Mouse (Mus musculus) spleen, adult 12 weeks (tissue): ENCODE measurements around the gene Arpc3.

Experiments used
- DNase-seq: peaks from one replicate; pipeline ENCODE4 v3.0.0; 2022; ENCODE audit warnings: low spot score

Arpc3 gene

DNA sequence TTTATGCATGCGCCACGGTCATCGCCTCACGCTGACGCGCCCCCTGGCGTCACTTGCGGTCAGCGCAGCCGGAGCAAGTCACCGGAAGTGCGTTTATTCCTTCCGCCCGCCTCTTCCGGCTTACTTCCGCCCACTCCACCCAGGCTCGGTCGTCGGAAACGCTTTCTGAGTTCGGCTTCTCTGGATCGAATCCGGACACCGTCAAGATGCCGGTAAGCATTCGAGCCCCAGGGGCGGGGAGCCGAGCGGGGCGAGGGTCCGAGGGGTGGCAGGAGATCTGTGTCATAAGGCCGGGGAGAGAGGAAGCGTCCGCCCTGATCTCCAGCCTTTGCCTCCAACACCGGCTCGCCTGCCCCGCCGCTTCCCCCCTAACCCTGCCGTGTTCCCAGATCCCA lies at the start of gene Arpc3:
Gene Arpc3, plus strand, starts transcription at position 93 of the 395 bp plus-strand sequence.
- peak; percentile 91 for DNase-seq

DNA sequence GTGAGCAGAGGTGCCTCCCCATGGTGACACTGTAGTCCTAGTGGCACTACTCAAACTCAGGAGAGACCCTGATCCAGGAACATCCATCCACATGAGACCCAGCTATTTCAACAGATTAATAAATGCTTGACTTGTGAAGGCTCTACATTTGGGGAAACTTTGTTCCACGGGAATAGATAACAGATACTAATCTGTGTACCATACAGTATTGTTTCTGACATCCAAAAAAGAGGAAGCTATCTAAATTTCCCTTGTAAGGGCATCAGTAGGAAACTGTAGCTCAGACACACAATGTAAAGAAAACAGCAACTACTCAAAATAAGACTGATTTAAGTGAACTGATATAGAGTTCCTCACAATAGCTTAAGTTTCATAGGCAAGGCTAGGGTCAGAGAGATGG lies 48.8 kb upstream of the Arpc3 start:
- no peak for DNase-seq

DNA sequence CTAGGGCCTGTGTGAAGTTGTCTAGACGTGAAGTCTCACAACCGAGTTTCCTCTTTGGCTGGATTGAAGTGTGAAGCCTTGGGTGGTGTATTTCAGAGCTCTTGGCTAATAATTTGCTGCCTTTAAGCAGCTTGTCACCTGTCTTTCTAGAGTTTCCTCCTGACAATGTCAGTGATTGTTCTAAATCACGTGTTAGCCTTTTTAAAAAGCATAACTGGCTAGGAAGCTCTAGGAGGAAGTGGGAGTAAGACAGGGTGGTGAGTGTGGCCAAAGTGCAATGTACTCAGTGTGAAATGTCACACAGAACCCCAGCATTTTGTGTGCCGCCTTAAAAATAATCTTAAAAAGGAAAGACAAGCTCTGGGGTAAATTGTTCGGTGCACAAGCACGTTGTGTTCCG lies 47.9 kb upstream of the Arpc3 start:
- no peak for DNase-seq

DNA sequence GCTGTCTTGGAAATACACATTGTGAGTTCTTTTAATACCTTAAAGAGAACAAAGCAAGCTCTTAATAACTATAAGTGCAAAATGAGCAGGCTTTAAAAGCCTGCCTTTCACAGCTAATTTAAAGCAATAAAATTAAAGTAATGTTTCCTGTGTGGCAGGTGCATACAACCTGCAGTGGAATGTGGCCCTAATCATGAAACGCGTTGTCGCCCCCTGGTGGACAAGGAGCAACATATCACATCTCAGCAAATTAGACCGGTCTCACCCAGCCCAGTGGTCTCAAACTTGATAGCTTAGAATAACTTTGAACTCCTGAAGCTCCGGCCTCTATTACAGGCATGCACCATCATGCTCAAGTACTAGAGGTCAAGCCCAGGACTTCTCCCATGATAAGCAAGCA lies 47.4 kb upstream of the Arpc3 start:
- DNase-seq: peak; percentile 69

DNA sequence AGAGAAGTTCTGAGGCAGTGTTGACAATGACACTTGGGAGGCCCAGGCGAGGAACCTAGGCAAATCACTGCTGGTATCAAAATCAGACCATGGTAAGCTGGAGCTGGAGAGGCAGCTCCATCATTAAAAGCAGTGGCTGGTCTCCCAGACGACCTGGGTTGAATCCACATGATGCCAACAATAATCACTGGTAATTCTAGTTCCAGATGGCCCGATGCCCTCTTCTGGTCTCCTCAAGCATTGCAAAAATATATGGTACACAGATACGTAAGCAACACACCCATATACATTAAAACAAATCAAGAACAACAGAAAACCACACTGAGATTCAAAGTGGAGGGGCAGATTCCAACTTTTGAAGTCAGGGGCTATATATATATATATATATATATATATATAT lies 45.9 kb upstream of the Arpc3 start:
- DNase-seq: no peak

DNA sequence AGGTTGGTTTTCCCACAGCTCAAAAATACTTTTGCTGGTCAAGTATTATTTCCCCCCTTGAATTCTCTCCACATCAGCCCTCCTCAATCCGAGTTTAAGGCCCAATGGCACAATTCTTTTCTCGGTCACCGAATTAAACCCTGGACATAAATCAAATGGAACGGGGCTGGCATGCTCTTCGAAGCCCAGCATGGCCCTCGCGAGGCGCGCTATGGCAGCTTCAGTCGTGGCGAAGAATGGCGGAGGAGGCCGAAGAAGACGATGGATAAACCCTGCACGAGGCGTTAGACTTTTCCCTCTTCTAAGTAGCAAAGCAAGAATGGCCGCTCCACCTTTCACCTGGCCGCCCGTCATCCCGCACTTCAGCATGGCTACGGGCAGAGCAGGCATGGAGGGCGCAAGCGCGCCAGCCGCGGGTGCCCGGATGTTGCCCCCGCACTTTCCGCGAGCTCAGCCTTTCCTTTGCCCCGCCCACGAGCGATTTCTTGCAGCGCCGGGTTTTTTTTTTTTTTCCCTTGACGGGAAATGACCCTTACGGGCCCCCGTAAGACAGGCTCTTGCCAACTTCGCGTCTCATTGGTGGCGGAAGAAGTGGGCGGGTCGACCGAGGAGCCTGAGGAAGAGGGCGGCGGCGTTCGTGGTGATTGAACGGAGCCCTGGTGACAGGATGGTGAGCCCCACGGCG lies 37.7 kb upstream of the Arpc3 start, which contains the start of the genes Rad9b and Vps29:
Gene Rad9b, minus strand, starts transcription at position 427 of the 685 bp plus-strand sequence.
Gene Vps29, plus strand, starts transcription at position 563 of the 685 bp plus-strand sequence.
- peak; percentile 99 for DNase-seq

DNA sequence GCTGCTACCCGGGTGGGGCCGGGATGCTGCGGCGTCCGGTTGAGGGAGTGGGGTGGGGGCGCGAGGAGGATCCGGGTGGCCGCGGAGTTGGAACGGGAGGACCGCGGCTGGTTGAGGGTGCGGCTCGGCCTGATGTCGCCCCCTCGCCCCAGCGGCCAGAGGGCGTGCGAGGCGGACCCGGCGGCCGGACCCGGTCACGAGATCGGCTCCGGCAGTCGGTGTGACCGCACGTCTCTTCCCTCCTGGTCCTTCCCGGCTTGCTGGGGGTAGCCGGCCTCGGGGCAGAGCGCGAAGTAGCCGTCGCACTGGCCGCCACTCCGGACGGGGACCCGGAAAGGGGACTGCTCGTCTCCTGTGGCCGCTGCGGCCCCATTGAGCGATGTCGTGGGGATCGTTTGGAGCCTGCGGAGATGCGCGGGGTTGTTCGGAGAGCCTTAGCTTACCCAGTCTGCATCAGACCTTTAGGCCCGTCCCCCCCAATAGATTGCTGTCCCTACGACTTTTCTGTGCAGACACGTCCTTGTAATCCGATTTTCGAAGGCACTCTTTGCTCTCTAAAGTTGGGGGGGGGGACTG lies 37.1 kb upstream of the Arpc3 start:
- DNase-seq: no peak

DNA sequence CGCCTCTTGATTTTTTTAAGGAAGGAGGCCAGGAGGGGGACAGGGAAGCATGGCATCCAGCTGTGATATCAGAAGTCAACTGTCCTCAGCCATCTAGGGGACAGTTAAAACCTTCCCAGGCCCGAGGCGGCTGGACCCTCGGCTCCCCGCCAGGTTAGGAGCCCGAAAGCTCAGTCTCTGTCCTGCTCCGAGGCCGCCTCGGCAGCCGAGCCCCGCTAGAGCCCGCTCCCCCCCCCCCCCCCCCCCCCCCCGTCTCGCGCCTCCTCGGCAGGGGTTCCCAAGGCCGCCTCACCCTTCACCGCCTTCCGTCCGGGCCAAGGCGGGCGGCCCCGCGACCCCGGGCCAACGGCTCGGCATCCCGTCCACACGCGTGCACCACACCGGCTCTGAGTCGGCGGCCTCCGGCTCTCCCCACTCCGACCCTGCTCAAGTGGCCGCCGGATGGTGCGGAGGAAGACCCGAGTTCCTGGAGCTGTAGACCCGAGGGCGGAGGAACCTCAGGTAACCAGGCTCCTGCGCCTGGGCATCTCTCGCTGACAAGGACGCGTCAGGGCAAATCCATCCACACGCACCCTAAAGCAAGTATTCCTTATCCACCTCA lies 20.0 kb upstream of the Arpc3 start, which contains the start of gene Gpn3:
Gene Gpn3, plus strand, starts transcription at position 286 of the 601 bp plus-strand sequence.
- no peak for DNase-seq

DNA sequence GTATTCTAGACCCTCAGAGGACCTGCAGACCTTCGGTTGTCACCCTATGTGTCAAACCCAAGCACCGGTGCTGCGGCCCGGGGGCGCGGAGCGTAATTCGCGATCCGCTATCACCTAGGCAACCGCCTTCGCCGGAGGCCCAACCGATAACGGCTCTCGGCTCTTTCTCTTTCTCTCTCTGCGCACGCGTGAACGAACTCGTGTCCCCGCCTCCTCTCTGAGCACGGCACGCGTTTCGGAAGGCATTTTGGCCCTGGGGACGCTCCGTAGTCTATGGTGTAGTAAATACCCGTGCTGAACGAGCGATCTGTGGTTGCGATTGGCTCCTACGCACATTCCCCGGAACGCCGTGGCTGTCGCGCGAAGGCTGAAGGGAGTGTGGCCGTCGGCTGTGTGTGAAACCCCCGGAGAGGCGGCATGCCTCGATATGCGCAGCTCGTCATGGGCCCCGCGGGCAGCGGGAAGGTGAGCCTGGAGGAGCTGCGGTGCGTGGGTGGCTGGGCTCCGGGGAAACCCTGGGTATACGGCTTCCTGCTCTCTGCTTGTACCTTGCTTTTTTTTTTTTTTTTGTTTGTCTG lies 19.4 kb upstream of the Arpc3 start, which contains the start of gene Fam216a:
Gene Fam216a, minus strand, starts transcription at position 173 of the 578 bp plus-strand sequence.
- DNase-seq: peak; percentile 98

DNA sequence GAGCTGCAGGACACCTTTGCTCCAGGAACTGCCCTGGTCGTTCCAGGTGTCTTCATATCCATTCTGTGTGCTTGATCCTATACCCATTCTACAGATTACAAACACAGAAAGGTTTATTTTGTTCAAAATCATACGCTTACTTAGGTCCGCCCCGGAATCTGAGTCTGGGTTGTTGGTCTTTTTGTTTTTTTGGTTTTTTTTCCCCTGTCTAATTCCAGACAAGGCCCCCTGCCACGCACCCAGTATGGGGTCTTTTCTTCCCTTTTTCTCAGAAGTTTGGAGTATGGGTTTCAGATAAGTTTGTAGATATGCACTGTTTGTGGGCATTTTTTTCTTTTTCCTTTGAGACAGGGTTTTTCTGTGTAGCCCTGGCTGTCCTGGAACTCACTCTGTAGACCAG lies 18.8 kb upstream of the Arpc3 start:
- DNase-seq: no peak

DNA sequence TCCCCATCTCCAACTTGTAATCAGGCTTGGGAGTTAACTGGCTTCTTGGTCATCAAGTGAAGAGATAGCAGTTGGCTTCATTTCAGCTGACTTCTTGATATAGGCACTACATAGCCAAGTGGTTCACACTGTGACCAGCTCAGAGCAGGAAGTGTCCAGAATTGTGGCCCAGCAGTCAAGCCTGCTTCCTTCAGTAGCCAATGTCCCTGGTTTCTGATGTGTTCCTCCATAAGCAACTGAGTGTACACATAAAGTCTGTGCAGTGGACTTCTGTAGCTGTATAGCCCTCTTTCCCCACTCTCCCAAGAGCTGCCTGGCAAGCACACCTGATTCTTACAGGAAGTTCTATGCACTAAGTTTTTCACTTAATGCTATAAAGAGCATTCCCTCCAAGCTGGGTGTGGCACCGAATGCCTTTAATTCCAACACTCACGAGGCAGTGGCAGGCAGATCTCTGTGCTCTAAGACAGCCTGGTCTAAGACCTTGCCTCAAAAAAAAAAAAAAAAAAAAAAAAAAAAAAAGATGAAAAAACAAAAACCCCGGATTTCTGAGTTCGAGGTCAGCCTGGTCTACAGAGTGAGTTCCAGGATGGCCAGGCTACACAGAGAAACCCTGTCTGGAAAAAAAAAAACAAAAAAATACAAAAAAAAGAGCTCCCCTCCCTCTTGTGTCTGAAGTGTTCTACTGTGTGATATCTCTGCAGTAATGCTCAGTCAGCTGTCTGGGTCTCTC lies 14.4 kb upstream of the Arpc3 start:
- DNase-seq: no peak

DNA sequence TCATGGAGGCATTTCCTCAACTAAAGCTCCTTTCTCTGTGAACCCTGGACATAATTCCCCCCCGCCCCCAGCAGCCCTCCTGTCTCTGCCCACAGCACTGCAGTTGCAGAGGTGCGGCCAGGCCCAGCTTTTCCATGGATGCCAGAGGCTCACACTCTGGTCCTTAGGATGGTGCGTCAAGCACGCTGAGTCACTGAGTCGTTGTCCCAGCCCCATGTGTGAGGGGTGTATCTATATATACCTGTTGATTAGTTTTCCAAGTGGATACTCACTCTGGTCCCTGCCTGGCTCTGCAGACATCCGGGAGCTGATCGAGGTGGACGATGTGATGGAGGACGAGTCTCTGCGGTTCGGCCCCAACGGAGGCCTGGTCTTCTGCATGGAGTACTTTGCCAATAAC lies 13.5 kb upstream of the Arpc3 start:
- no peak for DNase-seq

DNA sequence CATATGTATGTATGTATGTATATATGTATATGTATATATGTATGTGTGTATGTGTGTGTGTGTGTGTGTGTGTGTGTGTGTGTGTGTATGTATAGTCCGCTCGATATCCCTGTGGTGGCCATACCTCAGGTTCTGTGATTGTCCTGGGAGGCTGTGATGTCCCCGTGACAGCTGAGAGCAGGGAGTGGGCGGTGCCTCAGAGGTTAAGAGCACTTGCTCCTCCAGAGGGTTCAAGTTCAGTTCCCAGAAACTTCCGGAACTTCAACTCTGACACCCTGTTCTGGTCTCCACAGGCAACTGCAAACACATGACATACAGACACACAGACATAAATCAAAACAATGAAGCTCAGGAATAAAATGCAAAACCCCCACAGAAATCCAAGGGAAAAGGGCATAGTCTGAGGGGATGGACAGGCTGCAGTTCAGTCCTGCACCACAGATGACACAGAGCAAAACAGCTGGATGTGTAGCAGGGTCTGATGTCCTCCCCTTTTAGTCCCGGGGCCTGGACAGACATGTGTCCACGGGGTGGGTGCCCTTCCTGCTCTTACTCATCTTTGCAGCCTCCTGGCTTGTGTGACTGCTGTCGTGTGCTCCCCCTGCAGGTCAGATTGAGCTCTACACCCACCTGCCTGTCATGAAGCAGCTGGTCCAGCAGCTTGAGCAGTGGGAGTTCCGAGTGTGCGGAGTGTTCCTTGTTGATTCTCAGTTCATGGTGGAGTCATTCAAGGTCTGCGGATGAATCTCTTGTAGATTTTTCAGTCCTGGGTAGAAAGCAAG lies 12.1 kb upstream of the Arpc3 start:
- peak; percentile 58 for DNase-seq

DNA sequence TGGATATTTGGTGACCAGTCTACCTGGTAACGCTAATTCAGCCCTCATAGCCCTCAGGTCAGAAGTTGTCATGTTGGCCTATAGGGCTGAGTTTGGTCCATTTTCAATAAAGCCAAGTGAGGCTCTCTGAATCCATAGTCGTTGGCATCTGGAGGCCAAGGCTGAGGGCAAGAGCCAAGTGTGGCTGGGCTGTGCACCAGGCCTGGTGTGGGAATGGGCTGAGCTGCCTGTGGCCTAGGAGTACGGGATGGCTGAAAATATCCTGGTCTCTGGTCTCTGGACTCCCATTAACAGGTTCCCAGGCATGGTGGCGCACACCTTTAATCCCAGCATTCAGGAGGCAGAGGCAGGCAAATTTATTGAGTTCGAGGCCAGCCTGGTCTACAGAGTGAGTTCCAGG lies 1.7 kb upstream of the Arpc3 start:
- DNase-seq: no peak

DNA sequence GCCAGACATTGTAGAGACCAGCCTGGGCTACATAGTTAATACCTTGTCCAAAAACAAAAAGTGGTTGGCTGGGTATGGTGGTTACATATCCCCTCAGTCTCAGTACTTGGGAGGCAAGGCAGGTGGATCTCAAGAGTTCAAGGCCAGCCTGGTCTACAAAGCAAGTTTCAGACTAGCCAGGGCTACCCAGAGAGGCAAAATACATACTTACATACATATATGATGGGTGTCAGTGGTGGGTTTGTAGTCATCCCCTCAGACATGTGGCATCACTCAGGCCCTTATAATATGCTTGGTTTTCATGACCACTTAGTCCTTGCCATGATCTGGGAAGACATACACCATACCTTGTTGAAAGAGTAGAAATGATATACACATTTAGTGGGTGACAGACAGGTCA lies 1.0 kb upstream of the Arpc3 start:
- DNase-seq: no peak

DNA sequence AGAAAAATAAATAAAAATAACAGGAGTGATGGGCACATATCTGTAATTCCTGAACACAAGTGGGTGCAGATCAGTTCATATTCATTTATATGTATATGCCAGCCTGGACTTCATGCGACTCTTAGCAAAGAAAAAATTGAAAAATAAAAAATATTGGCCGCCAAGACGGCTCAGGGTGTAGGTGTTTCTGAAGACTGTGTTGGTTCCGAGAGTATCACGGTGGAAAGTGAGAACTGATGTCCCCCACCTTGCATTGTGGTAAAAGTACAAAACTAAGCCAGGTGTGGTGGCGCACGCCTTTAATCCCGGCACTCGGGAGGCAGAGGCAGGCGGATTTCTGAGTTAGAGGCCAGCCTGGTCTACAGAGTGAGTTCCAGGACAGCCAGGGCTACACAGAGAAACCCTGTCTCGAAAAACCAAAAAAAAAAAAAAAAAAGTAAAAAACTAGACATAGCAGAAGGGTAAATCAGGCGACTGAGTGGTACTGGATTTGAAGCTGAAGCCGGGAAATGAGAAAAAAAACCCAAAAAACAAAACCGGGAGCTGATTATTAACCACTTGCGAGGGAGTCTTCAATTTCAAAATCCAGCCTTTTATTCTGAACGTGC lies 396 bp upstream of the Arpc3 start:
- no peak for DNase-seq

DNA sequence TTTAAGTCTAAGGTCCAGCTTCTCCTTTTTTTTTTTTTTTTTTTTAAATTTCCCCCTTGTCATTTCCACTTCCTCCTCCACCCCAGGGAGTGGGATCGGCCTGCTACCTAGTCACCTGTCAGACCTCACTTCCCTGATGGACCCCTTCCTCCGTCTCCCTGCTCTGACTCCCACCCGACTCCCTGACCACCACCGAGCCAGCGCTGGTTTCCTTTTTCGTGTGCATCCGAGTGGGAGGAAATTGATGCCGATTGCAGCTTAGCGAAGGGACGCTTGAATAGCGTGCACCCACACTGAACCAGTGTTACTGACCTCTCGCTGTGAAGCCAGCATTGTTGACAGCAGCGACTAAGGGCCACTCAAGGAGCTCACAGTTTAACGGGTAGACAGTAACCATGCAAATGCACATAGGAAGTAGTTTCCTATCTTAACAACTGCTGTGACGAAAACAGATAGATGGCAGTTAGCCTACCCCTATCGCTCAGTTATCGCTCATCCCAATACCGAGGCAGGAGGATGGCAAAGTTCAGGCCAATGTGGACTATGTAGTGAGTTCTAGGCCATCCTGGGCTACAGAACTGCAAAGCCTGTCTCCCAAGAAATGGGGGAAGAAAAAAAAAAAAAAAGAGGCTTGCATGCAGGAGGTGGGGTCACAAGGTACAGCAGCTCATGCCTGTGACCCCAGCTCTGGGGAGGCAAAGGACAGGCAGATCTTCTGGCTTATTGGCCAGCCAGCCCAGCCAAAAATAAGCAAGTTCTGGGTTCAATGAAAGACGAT lies 738 bp downstream of the Arpc3 start:
- peak; percentile 29 for DNase-seq

DNA sequence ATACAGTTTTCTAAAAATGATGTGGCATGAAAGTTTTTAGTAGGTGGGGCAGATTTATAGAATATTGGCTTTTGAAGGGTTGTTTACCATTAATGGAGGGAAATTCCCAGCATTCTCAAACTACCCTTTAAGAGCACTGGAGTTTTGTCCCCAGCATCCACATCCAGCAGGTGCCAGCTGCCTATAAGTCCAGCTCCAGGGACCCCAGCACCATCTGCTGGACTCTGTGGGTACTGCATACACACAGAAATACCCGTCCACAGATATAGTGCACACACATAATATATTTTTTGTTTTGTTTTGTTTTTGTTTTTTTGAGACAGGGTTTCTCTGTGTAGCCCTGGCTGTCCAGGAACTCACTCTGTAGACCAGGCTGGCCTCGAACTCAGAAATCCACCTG lies 2.2 kb downstream of the Arpc3 start:
- DNase-seq: peak; percentile 76

DNA sequence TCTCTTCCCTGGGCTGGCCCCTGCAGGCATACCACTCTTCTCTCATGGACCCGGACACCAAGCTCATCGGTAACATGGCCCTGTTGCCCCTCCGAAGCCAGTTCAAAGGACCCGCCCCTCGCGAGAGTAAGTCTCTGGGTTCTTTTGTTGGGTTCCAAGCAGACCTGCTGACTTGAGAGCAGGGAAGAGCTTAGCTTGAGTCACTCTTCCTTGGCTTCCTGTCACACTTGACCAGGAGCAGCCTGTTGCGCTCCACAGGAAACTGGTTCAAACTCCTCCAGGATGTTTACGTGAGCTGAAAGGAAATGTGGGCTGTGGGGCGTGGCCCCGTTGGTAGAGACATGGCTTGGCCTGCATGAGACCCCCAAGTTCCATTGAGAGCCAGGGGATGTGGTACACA lies 5.1 kb downstream of the Arpc3 start:
- DNase-seq: no peak

DNA sequence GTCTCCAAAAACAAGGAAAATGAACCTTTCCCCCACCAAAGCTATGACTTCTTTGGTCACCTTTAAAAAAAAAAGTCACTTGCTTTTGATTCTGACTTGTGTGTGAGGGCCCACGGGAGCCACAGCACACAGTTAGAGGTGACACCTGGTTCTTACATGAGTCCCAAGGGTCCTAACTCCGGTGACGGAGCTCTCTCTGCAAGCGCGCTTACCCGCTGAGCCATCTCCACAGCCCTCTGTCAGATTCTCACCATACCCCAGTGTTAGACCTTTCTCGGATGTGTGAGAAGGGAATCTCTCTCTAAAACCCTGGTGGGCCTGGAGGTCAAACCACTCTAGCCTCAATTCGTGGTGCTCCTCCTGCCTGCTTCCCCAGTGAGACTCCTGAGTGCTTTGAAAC lies 5.8 kb downstream of the Arpc3 start:
- DNase-seq: no peak
